Mouse (Mus musculus) cortical plate, adult 2 months (tissue): ENCODE measurements around the gene U2surp.

Experiments
- CTCF ChIP-seq: fragments of 200-500 bp; IDR thresholded peaks from 2 replicates; pipeline ENCODE4 v1.5.1; 2011; ENCODE audit warnings: mild to moderate bottlenecking, control low read depth, low read length; ENCODE audit not compliant: insufficient read depth; ENCODE audit errors: extremely low read depth
- POLR2A ChIP-seq: fragments of 200-500 bp; IDR thresholded peaks from 2 replicates; pipeline ENCODE4 v1.6.1; 2011; ENCODE audit warnings: mild to moderate bottlenecking, low read length, control low read depth; ENCODE audit not compliant: insufficient read depth; ENCODE audit errors: extremely low read depth

- TF ChIP-seq CTCF, result no peak
- no peak for TF ChIP-seq POLR2A
Measured at GRCm38 (mm10) chr9:95557722-95558121, 45.9 kb upstream of the U2surp start.
